Mouse (Mus musculus) ES-E14 (cell line): Measurements from ENCODE around the gene Crybg2.

Source experiments
- CHD2 ChIP-seq: IDR thresholded peaks from 2 replicates; pipeline ENCODE4 v1.6.1; 2014; ENCODE audit warnings: mild to moderate bottlenecking, low read depth, low read length, inconsistent platforms
- HCFC1 ChIP-seq: IDR thresholded peaks from 2 replicates; pipeline ENCODE4 v1.6.1; 2012; ENCODE audit warnings: low read length, inconsistent platforms, borderline replicate concordance; ENCODE audit not compliant: insufficient read depth
- MAFK ChIP-seq: IDR thresholded peaks from 2 replicates; pipeline ENCODE4 v1.6.1; 2014; ENCODE audit warnings: mild to moderate bottlenecking, low read depth, low read length, inconsistent platforms; ENCODE audit not compliant: insufficient read depth
- ZC3H11A ChIP-seq: IDR thresholded peaks from 2 replicates; pipeline ENCODE4 v1.6.1; 2012; ENCODE audit warnings: low read depth, mild to moderate bottlenecking, inconsistent platforms, low read length, borderline replicate concordance
- ZNF384 ChIP-seq: IDR thresholded peaks from 2 replicates; pipeline ENCODE4 v1.6.1; 2012; ENCODE audit warnings: low read depth, low read length, inconsistent platforms

DNA sequence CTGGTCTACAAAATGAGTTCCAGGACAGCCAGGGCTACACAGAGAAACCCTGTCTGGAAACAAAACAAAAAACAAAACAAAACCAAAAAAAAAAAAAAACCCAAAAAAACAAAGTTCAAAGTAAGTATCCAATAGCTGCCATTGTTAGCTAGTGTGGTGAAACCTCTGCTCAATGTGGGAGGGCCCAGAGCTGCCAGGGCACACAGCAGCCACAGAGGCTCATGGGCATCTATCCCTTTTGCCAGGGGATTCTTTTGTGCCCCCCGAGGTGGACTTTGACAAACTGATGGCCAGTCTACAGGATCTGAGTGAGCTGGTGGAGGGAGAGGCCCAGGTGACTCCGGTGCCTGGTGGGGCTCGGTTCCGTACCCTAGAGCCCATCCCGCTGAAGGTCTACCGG lies 62.5 kb downstream of the Crybg2 start:
- TF ChIP-seq ZC3H11A (no peak), ZNF384 (no peak), MAFK (no peak), HCFC1 (no peak), CHD2 (no peak)
